Mouse (Mus musculus) spleen, postnatal 36 days (tissue): ENCODE measurements around the gene Slc4a1ap.
"Not testable (repeated sequence)": the region's sequence is repeated elsewhere in the genome, so short reads cannot be mapped to it uniquely, and the experiment has no call there.

Source experiments
- DNase-seq, 2 experiments: peaks; one replicate each; pipeline ENCODE4 v3.0.0; 2022; ENCODE audit warnings: low spot score in 2 of 2, mixed read lengths in 1 of 2

Slc4a1ap gene

DNA sequence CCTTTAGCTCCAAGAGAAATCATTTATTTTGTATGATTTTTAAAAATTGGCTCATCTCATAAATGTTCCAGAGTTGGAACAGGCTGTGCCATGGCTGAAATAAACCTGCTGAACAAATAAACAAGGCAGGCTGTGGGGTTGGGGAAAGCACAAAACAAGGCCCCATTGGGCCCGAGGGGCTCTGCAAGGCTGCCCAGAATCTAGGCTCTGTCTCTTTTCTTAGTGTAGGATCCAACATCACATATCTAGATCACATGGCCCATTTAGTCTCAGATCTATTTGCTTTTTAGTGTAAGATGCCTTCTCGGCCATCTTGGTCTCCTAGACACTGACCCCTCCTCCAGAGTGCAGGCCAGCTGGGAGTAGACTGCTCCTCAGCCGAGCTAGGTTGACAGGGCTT is 39.7 kb downstream of the Slc4a1ap start:
- no peak for DNase-seq

DNA sequence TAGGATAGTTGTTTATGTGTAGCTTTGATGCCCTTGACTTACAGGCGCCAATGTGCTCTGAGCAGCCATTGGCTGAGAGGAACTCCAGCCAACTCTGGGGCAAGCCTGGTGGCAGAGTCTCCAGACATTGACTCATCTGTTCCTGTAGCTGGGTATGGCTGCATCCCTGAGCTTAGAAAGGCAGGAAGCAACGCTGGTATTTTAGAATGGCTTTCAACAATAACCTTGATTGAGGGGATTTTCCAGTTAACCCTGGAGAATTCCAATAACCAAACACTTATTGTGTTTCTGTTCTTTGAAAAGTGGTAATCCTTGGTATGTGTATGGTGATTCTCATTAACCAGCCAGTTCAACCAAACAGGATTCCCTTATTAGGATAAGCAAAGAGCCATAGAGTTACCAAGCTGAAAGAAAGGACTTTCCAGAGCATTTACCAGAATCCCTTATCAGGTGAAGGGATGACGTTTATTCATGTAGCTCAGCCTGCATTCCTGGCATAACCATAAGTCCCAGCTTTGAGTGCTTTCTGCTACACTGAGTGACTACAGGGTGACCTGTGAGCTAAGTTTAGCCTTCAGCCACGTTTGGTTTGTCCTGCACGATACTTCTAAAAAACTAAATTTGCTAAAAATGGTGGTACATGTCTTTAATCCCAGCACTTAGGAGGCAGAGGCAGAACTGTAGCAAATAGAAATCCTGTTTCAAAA is 41.3 kb downstream of the Slc4a1ap start:
- no peak for DNase-seq

DNA sequence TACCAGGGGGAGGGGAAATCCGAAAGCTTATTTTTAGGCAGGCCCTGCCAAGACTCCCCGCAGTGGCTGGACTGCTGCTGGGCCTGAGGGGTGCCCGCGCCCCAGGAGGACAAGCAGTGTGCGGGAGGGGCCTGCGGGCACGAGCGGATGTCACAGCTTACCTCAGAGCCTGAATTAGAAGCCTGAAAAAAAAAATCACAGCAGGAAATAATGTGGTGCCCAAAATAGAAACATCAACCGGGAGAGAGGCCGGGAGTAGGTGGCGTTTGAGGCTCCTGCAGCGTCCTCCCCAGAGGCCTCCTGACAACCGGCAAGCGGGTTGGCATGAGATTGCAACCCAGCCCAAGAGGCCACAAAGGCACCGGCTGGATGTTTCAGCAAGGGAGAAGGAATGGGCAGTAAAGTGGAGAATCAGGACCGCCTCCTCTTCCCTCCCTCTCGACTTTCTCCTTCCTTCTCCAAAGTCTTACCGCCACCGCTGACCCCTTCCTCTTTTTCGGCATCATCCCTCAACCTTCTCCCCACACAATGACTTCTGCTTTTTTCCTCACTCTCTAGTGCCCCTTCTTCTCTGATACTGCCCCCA is 44.3 kb downstream of the Slc4a1ap start:
- peak; percentile 10 to 29 for DNase-seq

DNA sequence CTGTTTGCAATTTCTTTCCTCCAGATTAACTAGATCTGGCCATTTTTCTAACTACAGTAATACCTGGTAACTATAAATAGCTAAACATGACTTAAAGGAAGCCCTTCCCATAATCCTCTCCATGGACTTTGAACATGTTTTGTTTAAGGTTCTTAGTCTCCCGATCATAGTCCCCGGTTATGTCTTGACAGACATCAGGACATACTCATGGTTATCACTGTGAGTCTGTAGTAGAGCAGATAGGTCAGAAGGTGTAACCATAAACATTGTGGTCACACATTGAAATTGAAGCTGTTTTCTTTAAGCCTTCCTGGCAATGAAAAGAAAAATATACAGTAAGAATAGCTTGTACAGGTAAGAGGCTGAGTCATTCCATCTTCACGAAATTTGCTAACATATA is 46.9 kb downstream of the Slc4a1ap start:
- no peak for DNase-seq

DNA sequence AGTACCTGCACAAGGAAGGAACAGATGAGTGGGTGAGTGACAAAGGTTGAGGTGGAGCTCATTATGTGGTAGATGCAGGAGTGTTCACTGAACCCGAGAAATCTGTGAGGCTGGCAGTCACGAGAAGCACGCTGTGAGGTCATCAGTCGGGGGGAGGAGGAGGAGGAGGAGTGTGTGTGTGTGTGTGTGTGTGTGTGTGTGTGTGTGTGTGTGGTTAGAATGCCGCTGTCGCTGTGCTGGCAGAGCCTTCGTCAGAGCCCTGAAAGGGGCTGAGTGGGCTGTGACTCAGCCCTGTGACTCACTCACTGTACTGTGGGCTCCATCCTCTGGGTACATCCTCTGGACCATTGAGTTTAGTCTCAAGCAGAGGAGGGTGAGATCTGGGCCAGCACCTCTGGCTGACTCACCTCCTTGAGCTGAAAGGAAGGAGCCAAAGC is 49.8 kb downstream of the Slc4a1ap start:
- DNase-seq = no peak

DNA sequence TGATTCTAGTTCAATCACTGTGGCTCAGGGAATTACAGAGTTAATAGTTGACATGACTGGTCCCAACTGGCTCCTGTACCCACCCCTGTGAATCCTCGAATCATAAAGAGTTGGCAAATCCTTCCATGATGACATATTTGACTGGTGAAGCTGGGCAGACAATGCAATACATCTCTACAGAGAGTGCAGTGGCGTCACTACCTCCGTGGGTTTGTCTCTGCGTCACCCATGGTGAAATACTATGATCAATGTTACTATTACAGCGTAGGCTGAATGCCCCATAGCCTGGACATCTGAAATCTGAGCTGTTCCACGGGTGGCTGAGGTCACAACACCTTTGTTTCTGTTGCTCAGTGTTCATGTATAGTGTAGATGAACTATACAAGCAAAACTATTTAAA is 54.5 kb downstream of the Slc4a1ap start:
- DNase-seq = no peak

DNA sequence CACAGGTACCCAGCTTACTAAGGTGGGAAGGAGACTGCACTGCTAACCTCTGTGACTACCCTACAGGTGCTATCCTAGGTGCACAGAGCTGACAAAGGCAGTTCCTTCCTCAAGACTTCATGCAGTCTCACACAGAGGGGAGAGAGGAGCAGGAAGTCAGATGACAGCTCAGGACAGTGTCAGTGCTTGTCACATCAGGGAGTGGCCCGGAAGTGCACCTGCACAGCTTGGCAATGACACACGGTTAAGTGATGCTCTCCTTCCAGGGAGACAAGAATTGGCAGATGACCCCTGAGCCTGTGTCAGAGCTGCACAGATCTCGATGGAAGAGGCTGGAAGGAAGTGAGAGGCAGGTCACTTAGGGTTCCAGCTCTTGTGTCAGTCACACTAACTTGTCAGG is 55.1 kb downstream of the Slc4a1ap start:
- DNase-seq = no peak

DNA sequence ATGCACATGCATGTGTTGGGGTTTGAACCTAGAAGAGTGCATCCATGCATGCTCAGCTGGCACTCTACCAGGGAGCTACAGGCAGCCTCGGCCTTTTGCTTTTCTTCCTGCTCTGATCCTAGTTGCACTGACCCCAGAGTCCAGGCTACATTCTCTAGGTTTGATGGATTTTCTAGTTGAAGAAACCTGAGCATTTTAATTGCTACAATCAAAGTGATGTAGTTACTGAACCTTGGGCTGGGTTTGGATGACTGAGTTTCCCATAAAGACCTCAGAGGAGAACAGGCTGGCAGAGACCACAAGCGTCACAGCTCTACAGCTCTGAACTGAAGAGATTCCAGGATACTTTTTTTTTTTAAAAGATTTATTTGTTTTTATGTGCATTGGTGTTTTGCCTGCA is 56.5 kb downstream of the Slc4a1ap start:
- DNase-seq = no peak

DNA sequence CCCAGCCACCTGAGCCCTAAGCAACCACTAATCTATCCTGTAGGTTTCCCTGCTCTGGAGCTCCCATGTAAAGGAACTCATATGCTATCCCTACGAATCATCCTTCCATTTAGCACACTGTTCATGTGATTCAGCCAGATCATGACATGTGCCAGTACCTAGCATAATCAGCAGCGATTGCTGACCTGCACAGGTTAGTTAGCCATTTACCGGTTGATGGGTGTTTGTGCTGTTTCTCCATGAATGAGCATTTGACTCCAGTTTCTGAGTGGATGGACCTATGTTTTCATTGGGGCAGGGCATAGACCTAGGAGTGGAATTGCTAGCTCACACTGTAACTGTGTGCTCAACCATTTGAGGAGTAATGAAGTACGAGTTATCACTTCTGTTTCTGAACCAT is 58.7 kb downstream of the Slc4a1ap start:
- no peak for DNase-seq

DNA sequence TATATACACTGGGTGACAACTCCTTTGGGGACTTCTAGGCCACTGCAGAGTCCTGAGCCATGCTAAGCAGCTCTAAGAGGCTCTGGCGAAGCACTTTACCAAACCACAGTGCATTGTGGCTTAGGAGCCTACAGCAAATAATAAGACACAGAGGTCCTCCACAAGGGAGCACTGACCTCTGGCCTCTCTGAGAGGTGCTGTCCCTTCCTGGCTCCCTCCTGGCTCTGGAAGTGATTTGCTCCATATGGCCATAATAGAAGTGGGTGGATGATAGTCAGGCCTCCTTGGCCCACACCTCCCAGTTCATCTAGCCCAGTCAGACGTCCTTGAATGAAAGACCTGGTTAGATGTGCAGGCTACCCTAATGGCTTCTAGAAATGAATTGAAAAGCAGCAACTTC is 61.2 kb downstream of the Slc4a1ap start:
- no peak for DNase-seq

DNA sequence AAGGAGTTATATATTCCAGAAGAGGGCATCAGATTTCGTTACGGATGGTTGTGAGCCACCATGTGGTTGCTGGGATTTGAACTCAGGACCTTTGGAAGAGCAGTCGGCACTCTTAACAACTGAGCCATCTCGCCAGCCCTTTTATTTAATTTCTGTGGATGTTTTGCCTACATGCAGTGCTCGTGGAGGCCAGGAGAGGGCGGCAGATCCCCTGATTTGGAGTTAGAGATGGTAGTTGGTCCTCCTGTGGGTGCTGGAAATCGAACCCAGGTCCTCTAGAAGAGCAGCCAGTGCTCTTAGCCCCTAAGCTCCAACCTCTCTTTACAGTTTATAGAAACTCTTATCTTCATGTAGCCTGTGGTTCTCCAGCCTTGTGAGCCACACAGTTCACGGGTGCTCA is 61.9 kb downstream of the Slc4a1ap start:
- not testable (repeated sequence) for DNase-seq

DNA sequence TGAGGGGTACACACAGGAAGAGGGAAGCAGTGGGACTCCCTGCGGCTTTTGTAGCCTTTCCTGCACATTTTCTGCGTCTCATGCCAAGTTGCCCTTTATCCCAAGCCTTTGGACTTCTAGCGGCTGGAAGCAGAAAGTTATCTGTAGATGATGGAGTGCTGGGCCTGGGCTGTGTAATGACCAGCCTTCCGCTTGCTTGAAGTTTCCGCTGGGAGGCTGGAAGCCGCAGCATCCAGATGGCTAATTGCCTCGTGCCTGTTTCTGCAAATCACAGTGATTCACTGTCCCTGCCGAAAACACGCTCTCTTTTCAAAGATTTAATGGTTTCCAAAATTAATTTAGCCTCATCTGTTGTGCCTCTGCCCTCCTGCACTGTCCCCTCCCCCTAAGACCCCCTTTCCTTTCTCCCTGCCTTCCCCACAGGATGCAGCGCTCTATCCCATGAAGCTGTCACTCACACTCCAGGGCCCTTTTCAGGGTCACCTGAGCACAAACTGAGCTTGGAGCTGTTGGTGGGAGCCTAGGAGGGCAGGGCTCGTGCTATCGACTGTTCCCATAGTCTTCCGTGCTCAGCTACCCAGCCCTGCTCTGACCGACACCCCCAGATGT is 63.0 kb downstream of the Slc4a1ap start:
- DNase-seq = no peak

DNA sequence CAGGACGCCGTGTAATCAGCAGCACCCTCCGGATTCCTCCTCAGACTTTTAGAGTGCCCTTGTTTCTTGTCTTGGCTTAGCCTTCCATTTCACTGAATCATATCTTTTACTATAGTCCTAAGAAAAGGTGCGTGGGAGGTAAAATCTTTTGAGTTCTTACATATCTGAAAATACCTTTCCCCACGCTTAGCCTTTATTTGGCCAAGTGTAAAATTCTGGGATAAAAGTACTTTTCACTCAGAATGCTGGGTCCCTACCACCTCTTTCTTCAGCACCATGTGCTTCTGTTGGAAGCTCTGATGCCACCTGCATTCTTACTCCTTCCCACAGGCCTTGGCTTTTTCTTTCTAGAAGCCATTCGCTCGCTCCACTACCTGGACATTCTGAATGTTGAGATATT is 64.3 kb downstream of the Slc4a1ap start:
- no peak for DNase-seq

DNA sequence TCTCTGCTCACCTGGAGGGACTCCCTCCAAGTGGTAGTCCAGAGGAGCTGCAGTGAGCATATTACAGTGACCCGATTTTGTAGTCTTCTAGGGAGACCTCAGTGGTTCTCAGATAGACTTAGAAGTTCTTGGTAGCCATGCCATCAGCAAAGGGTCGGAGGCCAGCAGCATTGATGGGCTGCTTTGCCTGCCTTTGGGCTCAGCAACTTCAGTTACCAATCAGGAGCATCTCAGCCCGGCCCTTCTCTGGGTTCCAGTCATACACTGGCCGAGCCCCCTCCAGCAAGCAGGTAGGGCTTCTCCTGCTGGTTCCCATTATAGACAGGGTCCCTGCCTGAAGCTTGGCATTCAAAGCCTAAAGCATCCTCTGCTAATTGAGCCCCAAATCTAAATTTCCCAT is 69.1 kb downstream of the Slc4a1ap start:
- no peak for DNase-seq

DNA sequence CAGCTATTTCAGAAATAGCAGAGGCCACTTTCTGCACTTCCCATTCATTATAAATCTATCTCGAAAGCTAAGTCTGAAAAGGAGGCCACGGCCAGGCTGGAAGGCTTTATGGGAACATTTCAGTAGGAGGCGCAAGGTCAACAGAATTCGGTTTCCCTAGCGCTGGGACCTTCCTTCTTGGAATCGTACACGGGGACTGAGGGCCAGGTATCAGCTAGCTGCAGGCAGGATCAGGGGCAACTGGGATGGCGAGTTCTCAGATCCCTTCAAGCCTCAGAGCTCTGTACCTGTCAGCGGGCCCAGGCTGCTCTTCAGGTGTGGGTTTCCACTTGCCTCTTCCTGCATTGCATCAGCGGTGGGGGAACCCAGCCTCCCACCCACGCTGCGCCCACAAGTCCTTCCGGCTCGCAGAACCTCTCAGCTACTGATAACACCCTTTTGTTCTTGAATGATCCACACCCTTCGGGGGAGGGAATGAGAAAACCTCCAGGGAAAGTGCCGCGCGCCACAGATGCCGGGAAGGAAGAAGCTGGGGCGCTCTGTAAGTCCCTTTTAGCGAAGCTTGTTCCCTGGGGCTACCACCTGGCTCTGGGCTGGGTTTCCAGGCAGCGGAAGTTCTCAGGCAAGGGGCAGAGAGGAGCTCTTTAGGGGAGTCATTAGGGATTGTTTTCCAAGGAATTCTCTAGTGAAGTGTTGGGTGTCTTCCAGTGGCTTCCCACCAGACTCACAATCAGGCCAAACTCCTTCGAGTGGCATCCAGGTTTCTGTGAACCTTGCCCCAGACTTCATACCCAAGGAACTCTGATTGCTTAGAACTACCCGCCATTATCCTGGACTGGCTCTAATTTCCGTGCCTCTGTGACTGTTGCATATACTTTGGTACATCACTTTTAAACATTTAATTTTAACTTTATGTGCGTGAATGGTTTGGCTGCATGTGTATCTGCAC is 70.0 kb downstream of the Slc4a1ap start, which contains the start of gene Mrpl33:
Mrpl33 (plus strand) TSS at position 455 of the 949 bp plus-strand sequence.
- peak; percentile 70 for DNase-seq

DNA sequence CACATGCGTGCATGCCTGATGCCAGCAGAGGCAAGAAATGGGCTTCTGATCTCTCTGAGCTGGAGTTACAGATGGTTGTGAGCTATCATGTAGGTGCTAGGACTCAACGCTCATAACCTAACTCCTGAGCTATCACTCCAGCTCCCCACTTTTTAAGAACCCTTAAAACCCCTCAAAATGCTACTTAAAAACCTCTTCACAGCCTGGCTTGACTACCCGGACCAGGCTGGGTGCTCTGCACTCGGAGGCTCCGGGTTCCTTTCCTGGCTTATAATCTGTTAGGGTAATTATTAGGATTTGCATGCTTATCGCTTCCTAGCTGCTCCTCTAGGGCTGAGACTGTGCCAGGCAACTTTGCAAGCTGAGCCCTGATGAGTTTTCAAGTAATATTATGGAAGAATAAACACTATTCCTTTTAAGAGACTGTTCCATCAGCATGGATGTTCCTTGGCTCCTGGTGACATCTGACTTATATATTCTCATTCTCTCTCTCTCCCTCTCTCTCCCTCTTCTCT is 70.7 kb downstream of the Slc4a1ap start:
- no peak for DNase-seq

DNA sequence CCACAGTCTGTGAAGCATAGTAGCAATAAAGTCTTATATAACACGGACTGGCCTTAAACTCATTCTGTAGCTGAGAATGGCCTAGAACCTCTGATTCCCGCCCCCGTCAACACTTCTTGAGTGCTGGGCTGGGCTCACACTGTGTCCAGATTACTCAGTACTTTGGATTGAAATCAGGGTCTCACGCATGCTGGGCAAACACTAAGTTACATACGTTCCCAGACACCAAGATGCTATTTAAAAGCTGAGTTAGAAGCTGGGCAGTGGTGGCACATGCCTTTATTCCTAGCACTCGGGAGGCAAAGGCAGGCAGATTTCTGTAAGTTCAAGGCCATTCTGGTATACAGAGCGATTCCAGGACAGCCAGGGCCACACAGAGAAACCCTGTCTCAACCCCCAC is 71.3 kb downstream of the Slc4a1ap start:
- DNase-seq = no peak

DNA sequence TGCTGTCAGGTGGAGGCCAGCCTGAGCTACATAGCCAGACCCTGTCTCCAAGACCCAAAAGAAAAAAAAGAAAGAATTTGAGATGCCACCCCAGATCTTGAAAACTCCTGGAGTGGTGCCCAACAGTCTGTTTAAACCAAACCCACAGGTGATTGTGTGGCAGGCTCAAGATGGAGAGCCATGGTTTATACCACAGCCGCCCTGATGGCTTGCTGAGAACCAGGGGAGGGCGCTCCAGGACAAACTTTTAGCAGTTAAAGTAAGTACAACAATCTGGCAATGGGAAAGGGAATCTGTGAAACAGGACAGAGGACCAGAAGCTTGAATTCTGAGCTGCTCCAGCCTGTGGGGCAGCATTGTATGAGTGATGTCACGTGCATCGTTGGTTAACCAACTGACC is 71.8 kb downstream of the Slc4a1ap start:
- peak in 1 of 2 experiments; percentile 10 for DNase-seq

DNA sequence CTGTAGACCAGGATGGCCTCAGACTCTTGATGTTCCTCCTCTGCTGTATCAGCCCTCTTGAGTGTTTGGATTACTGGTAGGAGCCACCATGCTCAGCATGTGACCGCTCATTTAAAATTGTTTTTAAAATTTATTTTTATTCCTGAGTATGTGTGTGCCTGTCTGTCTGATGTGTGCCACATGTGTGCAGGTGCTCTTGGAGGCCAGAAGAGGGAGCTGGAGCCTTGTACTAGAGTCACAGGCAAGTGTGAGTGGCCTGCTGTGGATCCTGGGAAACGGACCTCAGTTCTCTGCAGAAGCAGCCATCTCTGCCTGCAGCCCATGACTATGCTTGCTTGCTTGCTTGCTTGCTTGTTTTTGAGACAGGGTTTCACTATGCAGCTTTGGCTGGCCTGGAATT is 72.4 kb downstream of the Slc4a1ap start:
- no peak for DNase-seq

DNA sequence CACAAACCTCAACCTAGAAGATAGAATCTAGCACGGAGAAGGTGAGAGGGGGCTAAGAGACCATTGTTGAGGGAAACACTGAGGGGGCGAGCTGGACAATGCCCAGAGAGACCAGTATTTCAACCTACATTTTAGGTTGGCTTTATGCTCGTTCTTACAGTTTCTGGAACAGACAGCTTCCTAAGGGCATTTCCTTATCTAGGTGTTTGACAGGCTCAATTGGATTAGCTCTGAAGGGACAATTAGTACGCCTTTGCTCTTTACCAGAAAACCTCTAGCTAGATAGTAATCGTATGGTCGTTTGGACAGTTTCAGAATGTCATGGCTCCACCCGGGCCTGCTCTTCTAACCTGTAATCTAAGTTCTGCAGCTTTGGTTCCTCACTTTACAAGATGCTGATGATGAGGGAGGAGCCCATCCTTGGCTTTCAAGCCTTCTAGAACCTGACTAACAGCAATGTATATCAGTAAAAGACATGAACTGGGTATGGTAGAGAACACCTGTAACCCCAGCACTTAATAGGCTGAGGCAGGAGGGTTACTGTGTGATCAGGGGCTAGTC is 74.4 kb downstream of the Slc4a1ap start:
- no peak for DNase-seq

DNA sequence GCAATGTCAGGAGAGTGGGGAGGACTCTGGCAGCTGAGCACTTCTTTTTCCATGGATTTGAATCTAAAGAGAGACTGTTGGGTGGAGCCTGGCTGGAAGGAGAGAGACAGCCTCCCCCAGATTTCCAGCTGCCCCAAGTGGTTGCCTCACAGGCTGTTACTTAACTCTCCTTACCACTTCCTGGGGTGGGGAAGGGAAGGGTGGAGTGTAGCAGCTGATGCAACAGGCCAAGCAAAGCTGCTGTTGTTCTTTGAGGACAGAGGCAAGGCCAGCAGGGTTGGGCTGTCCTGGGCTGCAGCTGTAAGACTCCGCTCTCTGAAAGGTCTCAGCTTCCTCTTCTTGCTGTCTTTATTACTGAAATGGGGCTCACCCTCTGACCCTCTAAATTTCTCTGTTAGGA is 75.6 kb downstream of the Slc4a1ap start:
- DNase-seq = peak; percentile 60 to 70

DNA sequence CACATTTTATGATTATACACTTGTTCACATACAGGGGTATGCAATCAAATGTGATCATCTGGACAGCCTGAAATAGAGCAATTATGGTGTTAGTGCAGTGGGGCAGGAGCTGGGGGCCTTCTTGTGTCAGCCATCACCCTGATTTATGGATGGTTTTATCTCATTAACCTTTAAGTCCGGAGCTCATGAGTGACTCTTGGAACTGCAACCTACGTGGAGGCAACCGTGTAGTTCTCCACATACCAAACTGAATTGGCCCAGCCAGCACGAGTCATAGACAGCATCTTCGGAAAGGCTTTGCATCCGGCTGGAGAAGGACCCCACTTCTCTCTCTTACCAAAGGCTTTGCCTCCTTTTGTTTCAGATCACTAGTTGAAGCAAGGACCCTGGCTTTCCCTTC is 77.0 kb downstream of the Slc4a1ap start:
- no peak for DNase-seq
